Mouse (Mus musculus) CH12.LX (cell line): ENCODE measurements around the gene Nt5c2.

ENCODE experiments used
- CHD2 ChIP-seq: IDR thresholded peaks from 2 replicates; pipeline ENCODE4 v1.6.1; 2011; ENCODE audit warnings: low read length, improper control_type of control experiment
- CTCF ChIP-seq, 2 experiments: IDR thresholded peaks in 1 of 2; conservative IDR thresholded peaks in 1 of 2; 2 replicates each; pipeline ENCODE4 v1.5.1; 2011 to 2012; ENCODE audit warnings: low read depth in 2 of 2, low read length in 2 of 2, improper control_type of control experiment in 1 of 2, inconsistent platforms in 1 of 2, mild to moderate bottlenecking in 1 of 2, moderate library complexity in 1 of 2
- E2F4 ChIP-seq: IDR thresholded peaks from 2 replicates; pipeline ENCODE4 v1.6.1; 2011; ENCODE audit warnings: low read depth, low read length, improper control_type of control experiment; ENCODE audit not compliant: insufficient replicate concordance
- EP300 ChIP-seq: IDR thresholded peaks from 2 replicates; pipeline ENCODE4 v1.6.1; 2011; ENCODE audit warnings: low read length, improper control_type of control experiment
- JUN ChIP-seq: IDR thresholded peaks from 2 replicates; pipeline ENCODE4 v1.6.1; 2011; ENCODE audit warnings: low read depth, mild to moderate bottlenecking, low read length, improper control_type of control experiment, moderate library complexity; ENCODE audit not compliant: insufficient read depth
- JUND ChIP-seq: conservative IDR thresholded peaks from 2 replicates; pipeline ENCODE4 v1.6.1; 2011; ENCODE audit warnings: low read depth, low read length, improper control_type of control experiment
- MAFK ChIP-seq: IDR thresholded peaks from 2 replicates; pipeline ENCODE4 v1.6.1; 2011; ENCODE audit warnings: low read length, improper control_type of control experiment; ENCODE audit not compliant: insufficient replicate concordance
- MAX ChIP-seq: IDR thresholded peaks from 2 replicates; pipeline ENCODE4 v1.6.1; 2011; ENCODE audit warnings: low read length, improper control_type of control experiment
- MAZ ChIP-seq: IDR thresholded peaks from 2 replicates; pipeline ENCODE4 v1.6.1; 2012; ENCODE audit warnings: low read depth, mild to moderate bottlenecking, inconsistent platforms, low read length, improper control_type of control experiment, moderate library complexity
- POLR2A ChIP-seq: IDR thresholded peaks from 2 replicates; pipeline ENCODE4 v1.6.1; 2011; ENCODE audit warnings: low read depth, mild to moderate bottlenecking, improper control_type of control experiment, low read length
- RCOR1 ChIP-seq: conservative IDR thresholded peaks from 2 replicates; pipeline ENCODE4 v1.6.1; 2012; ENCODE audit warnings: low read depth, mild to moderate bottlenecking, inconsistent platforms, low read length, improper control_type of control experiment
- SMC3 ChIP-seq: IDR thresholded peaks from 2 replicates; pipeline ENCODE4 v1.6.1; 2011; ENCODE audit warnings: low read depth, low read length, improper control_type of control experiment
- UBTF ChIP-seq: IDR thresholded peaks from 2 replicates; pipeline ENCODE4 v1.6.1; 2012; ENCODE audit warnings: low read depth, mild to moderate bottlenecking, inconsistent platforms, low read length, improper control_type of control experiment, moderate library complexity
- USF1 ChIP-seq: IDR thresholded peaks from 2 replicates; pipeline ENCODE4 v1.6.1; 2014; ENCODE audit warnings: low read depth, mild to moderate bottlenecking, inconsistent platforms, low read length, improper control_type of control experiment

DNA sequence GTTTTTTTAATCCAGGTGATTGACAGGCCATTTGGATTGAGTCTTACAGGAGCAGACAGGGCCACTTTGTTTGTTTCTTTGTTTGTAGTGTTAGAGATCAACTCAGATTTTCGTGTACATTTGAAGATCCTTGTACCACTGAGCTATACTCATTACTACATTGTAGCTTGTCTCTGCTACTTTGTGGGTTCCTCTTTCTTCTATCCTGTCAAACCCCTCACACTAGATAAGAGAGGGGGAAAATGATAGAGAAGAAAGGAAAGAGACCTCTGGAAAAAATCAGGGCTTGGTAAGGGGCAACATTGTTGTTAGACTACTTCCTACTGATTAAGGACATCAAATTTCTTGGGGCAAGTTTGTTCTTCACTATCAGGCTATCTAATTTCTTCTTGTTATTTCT is 42.7 kb upstream of the Nt5c2 start:
- TF ChIP-seq EP300 (no peak), JUN (no peak), POLR2A (no peak), MAZ (no peak), SMC3 (no peak), CTCF (conservative IDR thresholded peaks at IDR 0.05 in 1 of 2, IDR thresholded peaks at IDR 0.05 in 1 of 2; ENCODE audit: low read depth in 2 of 2, low read length in 2 of 2) (no peak), MAFK (no peak), JUND (no peak), E2F4 (no peak), UBTF (no peak), USF1 (no peak), RCOR1 (no peak), MAX (no peak), CHD2 (no peak)
